ENCODE assay signal across 9 mouse cellular contexts in genomic region chr1:88424602-88425252, GRCm38 (mm10). TPM values are rescaled to one million over a fixed set of nuclear protein-coding genes. Genes with fewer than 3 reads are reported as not detected.
DNase-seq lines count a peak whose midpoint lies in the region; ATAC-seq lines count a peak whose summit lies in the region.
"Had no signal": no experiment of that assay in that cellular context is flagged by ENCODE, and none has a peak within 500 bp of the region (broad histone marks: within the 10 kb centered on the region; RNA-seq: fewer than 3 reads in every experiment).

No protein-coding gene starts in this region.

- H3K4me1 ChIP-seq in forebrain, embryonic 15.5 days = no peaks in the 10 kb centered on the region
- H3K4me1 ChIP-seq in hindbrain, embryonic 11.5 days (replicated peaks; ENCODE audit: control insufficient read depth, insufficient read depth, low read length) = no peaks in the 10 kb centered on the region

- peak; percentile 74 for ATAC-seq in forebrain, embryonic 15.5 days (replicated peaks)
- no peak for ATAC-seq in hindbrain, embryonic 11.5 days (ENCODE audit: low FRiP score)

- H3K4me2 ChIP-seq in forebrain, embryonic 15.5 days (replicated peaks) = no peak overlapping the region
- H3K4me2 ChIP-seq in hindbrain, embryonic 11.5 days (replicated peaks; ENCODE audit: low read depth, low read length) = no peak overlapping the region

- H3K27me3 ChIP-seq in forebrain, embryonic 15.5 days = no peaks in the 10 kb centered on the region
- H3K27me3 ChIP-seq in hindbrain, embryonic 11.5 days (ENCODE audit: control insufficient read depth, insufficient read depth, low read length) = no peaks in the 10 kb centered on the region

- no peaks in the 10 kb centered on the region for H3K9me3 ChIP-seq in forebrain, embryonic 15.5 days
- no peaks in the 10 kb centered on the region for H3K9me3 ChIP-seq in hindbrain, embryonic 11.5 days (ENCODE audit: control insufficient read depth, low read length)

- H3K9ac ChIP-seq in forebrain, embryonic 15.5 days (replicated peaks) = no peak overlapping the region
- H3K9ac ChIP-seq in hindbrain, embryonic 11.5 days (ENCODE audit: low read depth, low read length) = 0 out of 2 replicates have a peak overlapping the region, but pooled peaks have one; percentile 24

- 21% methylated on average over 8 of the region's 8 CpGs for WGBS in forebrain, embryonic 15.5 days
- WGBS in hindbrain, embryonic 11.5 days = 22% methylated on average over 8 of the region's 8 CpGs

- DNase-seq in Muller cell, postnatal 12 days (ENCODE audit: inconsistent ontology term) = peak; percentile 85
- peak; percentile 84 for DNase-seq in cerebellum, adult 11 months
- DNase-seq in hindbrain, embryonic 11.5 days (ENCODE audit: low spot score) = peak; percentile 91
- DNase-seq in layer of hippocampus, postnatal 14 days (ENCODE audit: low spot score in 2 of 2) = peak; percentile 80 to 81
- DNase-seq in lung, postnatal 4 days = peak; percentile 74 to 86
- DNase-seq in right cerebral cortex, adult 18-20 months = peak; percentile 73
- DNase-seq in urinary bladder, adult 18-20 months (ENCODE audit: low spot score in 2 of 2) = peak; percentile 67 to 80

- H3K27ac ChIP-seq in forebrain, embryonic 15.5 days (replicated peaks) = no peak overlapping the region
- no peak overlapping the region for H3K27ac ChIP-seq in hindbrain, embryonic 11.5 days (ENCODE audit: low read depth, low read length)
- H3K27ac ChIP-seq: macrophage had no signal

- no peaks in the 10 kb centered on the region for H3K36me3 ChIP-seq in forebrain, embryonic 15.5 days
- no peaks in the 10 kb centered on the region for H3K36me3 ChIP-seq in hindbrain, embryonic 11.5 days (ENCODE audit: control insufficient read depth, insufficient read depth, low read length)

- no peak overlapping the region for H3K4me3 ChIP-seq in forebrain, embryonic 15.5 days
- no peak overlapping the region for H3K4me3 ChIP-seq in hindbrain, embryonic 11.5 days (ENCODE audit: low read depth, low read length)

RNA-seq across cellular contexts. Expression of gene Spp2, which starts 18.0 kb away (rescaled TPM):
- polyA plus RNA-seq in forebrain, embryonic 15.5 days (2015; fragmentation: Nextera tagmentation; extraction: Ambion mirVana) = 0.41 TPM in 1 of 2 replicates, not detected in the other
- 0.17 TPM in 1 of 2 replicates, not detected in the other for polyA plus RNA-seq in hindbrain, embryonic 11.5 days (2014; fragmentation: Nextera tagmentation; extraction: Ambion mirVana)
- total RNA-seq in layer of hippocampus, postnatal 14 days (2021) = not detected
- polyA plus RNA-seq: macrophage had no signal
